Mouse (Mus musculus) adrenal gland, adult 18-20 months (tissue): ENCODE data around the gene Agtrap. TPM values are rescaled to one million over a fixed set of nuclear protein-coding genes. Genes with fewer than 3 reads are reported as not detected.

Experiments used
- total RNA-seq, 2 experiments: library from RNA; stranded (reverse); gene quantifications; 1 replicate in 1 of 2; 2 replicates in 1 of 2; pipeline ENCODE4 v1.2.3; 2021

Agtrap gene
- total RNA-seq, 2 experiments from 2014 or later: 54.8 to 85.8 TPM

Other genes with a start within 250 kb of the Agtrap start
- 10 to 100 TPM; 20.8 to 38.3 TPM for gene Zfp933, start 239.7 kb downstream of the Agtrap start, total RNA-seq
- gene Miip, start 219.2 kb downstream of the Agtrap start, total RNA-seq: 10 to 100 TPM; 13.9 to 17.5 TPM
- gene Fv1, start 219.1 kb downstream of the Agtrap start, total RNA-seq: 10 to 100 TPM; 10.3 to 10.6 TPM
- gene Mfn2, start 183.3 kb downstream of the Agtrap start, total RNA-seq: 100 to 1,000 TPM; 187 to 211 TPM
- gene Plod1, start 151.3 kb downstream of the Agtrap start, total RNA-seq: 10 to 100 TPM; 38.1 to 54.7 TPM
- 10 to 100 TPM; 44.1 to 48.0 TPM for gene 2510039O18Rik, start 147.1 kb downstream of the Agtrap start, total RNA-seq
- under 1 TPM in 1 of 2 experiments, not detected in 1; 0.42 TPM for gene Nppb, start 102.2 kb downstream of the Agtrap start, total RNA-seq
- not detected for gene Nppa, start 87.3 kb downstream of the Agtrap start, total RNA-seq
- 10 to 100 TPM; 11.2 to 13.8 TPM for gene Clcn6, start 49.2 kb downstream of the Agtrap start, total RNA-seq
- 10 to 100 TPM; 33.8 to 37.7 TPM for gene Mthfr, start 49.0 kb downstream of the Agtrap start, total RNA-seq
- 10 to 100 TPM; 20.2 to 21.6 TPM for gene Mad2l2, start 42.4 kb upstream of the Agtrap start, total RNA-seq
- under 1 TPM in 1 of 2 experiments, not detected in 1; 0.07 TPM for gene Draxin, start 42.7 kb upstream of the Agtrap start, total RNA-seq
- gene Fbxo6, start 64.1 kb upstream of the Agtrap start, total RNA-seq: 10 to 100 TPM; 38.1 to 46.5 TPM
- 10 to 100 TPM; 14.1 to 21.4 TPM for gene Fbxo44, start 72.5 kb upstream of the Agtrap start, total RNA-seq
- 1 to 10 TPM; 6.7 to 9.9 TPM for gene Fbxo2, start 72.6 kb upstream of the Agtrap start, total RNA-seq
- 1 to 10 TPM in 1 of 2 experiments, under 1 TPM in 1; 0.10 to 1.3 TPM for gene Disp3, start 199.9 kb upstream of the Agtrap start, total RNA-seq